Mouse (Mus musculus): Measurements from ENCODE around the gene Jun. TPM values are rescaled to one million over a fixed set of nuclear protein-coding genes. Genes with fewer than 3 reads are reported as not detected.
A peak's percentile ranks its signal among the peaks of the same experiment; 100 is the strongest.

The Jun gene
- polyA plus RNA-seq, 1 experiment from 2014 or later = 74.6 TPM

DNA sequence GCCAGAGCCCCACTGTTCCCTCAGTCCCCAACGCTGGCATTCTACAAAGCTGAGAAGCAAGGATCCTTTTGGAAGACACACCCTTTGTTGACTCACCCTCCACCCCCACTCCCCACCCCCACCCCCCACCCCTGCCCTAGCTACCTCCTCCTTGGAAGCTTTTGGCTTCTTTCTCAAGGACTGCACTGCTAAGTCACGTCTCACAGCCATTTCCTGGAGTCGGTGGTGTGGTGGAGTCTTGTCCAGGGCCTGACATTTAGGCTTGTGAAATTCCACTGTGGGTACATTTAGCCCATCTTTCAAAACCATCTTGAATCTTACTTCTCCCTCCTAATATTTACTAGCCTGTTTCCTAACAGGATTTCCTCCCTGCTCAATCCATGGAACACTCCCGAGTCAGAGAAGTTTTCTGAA lies 42.7 kb upstream of the Jun start:
- 0 out of 2 replicates have a peak overlapping the region, but pooled peaks have one; percentile 29 for H3K27ac ChIP-seq (ENCODE audit: low read length)
- 38% methylated on average over 4 of the region's 4 CpGs for WGBS
- ATAC-seq = 0 out of 2 replicates have a peak, but pooled peaks have one; percentile 21

DNA sequence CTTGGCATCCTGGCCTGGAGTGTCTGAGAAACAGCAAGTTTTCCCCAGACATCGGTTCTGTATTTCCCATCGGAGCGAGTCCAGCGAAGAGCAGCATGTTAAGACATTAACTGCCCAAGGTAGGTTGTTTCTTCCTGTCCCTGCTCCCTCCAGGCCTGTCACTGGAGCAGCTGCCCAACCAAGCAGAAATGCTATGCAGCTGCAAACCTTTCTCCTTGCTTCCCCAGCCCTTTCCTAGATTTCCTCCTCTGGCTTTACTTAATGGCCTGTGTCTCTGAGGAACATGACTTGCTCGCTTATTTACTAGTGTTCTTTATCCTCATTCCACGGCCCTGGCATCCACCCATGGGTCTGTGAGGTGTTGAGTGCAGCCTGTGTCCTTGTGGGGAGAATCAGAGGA lies 41.6 kb upstream of the Jun start:
- H3K36me3 ChIP-seq (ENCODE audit: control insufficient read depth, insufficient read depth, low read length) = no peaks in the 10 kb centered on the region
- no peaks in the 10 kb centered on the region for H3K4me1 ChIP-seq (ENCODE audit: control insufficient read depth, insufficient read depth, low read length)
- no peak overlapping the region for H3K9ac ChIP-seq (ENCODE audit: low read depth, low read length)
- ATAC-seq = no peak
- H3K9me3 ChIP-seq (ENCODE audit: control insufficient read depth, low read length) = no peaks in the 10 kb centered on the region
- H3K4me3 ChIP-seq (ENCODE audit: low read length) = no peak overlapping the region
- no peak overlapping the region for H3K4me2 ChIP-seq (ENCODE audit: low read depth, low read length)
- no peak overlapping the region for H3K27ac ChIP-seq (ENCODE audit: low read length)
- 81% methylated on average over 6 of the region's 6 CpGs for WGBS
- no peaks in the 10 kb centered on the region for H3K27me3 ChIP-seq (replicated peaks; ENCODE audit: control insufficient read depth, insufficient read depth, low read length)

More for the DNA sequence above, 42.7 kb upstream of the Jun start:
- H3K4me2 ChIP-seq (ENCODE audit: low read depth, low read length) = no peak overlapping the region
- H3K4me3 ChIP-seq (ENCODE audit: low read length) = no peak overlapping the region
- no peak overlapping the region for H3K9ac ChIP-seq (ENCODE audit: low read depth, low read length)
- no peaks in the 10 kb centered on the region for H3K9me3 ChIP-seq (ENCODE audit: control insufficient read depth, low read length)
- H3K27me3 ChIP-seq (replicated peaks; ENCODE audit: control insufficient read depth, insufficient read depth, low read length) = no peaks in the 10 kb centered on the region
- no peaks in the 10 kb centered on the region for H3K36me3 ChIP-seq (ENCODE audit: control insufficient read depth, insufficient read depth, low read length)
- H3K4me1 ChIP-seq (ENCODE audit: control insufficient read depth, insufficient read depth, low read length) = no peaks in the 10 kb centered on the region

DNA sequence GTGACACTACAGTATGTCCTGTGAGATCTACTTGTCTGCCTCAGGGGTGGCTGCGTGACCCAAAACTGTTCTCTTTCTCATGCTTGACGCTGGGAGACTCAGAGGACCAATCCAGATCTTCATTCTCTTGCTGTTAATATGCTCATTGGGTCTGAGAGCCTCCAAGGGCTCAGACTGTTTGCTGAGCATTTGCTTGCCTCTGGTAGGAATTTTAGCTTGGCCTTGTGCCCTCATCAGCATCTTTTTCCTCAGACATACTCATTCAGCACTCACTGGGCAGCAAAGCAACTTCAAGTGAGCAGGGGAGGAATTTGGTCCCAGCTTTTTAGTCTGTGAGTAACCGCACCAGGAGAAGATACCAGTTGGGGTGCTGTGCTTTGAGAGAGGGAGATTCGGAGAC lies 40.5 kb upstream of the Jun start:
- H3K9ac ChIP-seq (ENCODE audit: low read depth, low read length) = no peak overlapping the region
- no peak overlapping the region for H3K4me2 ChIP-seq (ENCODE audit: low read depth, low read length)
- no peak overlapping the region for H3K27ac ChIP-seq (ENCODE audit: low read length)
- H3K4me1 ChIP-seq (ENCODE audit: control insufficient read depth, insufficient read depth, low read length) = no peaks in the 10 kb centered on the region
- no peak overlapping the region for H3K4me3 ChIP-seq (ENCODE audit: low read length)
- WGBS = 84% methylated on average over 4 of the region's 4 CpGs
- H3K9me3 ChIP-seq (ENCODE audit: control insufficient read depth, low read length) = no peaks in the 10 kb centered on the region
- no peaks in the 10 kb centered on the region for H3K27me3 ChIP-seq (replicated peaks; ENCODE audit: control insufficient read depth, insufficient read depth, low read length)
- no peak for ATAC-seq
- no peaks in the 10 kb centered on the region for H3K36me3 ChIP-seq (ENCODE audit: control insufficient read depth, insufficient read depth, low read length)

DNA sequence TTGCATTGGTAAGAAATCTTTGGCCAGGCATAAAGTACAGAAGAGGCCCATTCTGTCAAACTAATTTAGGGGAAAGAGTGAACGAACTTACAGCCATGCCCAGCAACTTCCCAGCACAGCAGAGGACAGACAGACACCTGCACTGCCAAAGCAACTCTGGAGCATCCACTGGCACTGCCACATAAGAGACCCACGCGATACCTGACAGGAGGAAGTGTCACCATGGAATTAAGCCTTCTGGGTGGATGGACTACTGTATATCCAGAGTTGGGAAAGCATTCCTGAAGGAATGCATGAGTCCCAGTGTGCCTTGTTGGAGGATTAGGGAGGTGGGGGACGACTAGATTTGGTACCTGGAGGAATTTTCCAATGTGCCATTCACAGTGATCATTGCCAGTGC lies 39.5 kb upstream of the Jun start:
- 84% methylated on average over 4 of the region's 4 CpGs for WGBS
- Histone ChIP-seq H3K27me3 (replicated peaks; ENCODE audit: control insufficient read depth, insufficient read depth, low read length) (no peaks in the 10 kb centered on the region), H3K4me2 (ENCODE audit: low read depth, low read length) (no peak overlapping the region), H3K36me3 (ENCODE audit: control insufficient read depth, insufficient read depth, low read length) (no peaks in the 10 kb centered on the region), H3K9ac (ENCODE audit: low read depth, low read length) (no peak overlapping the region), H3K4me1 (ENCODE audit: control insufficient read depth, insufficient read depth, low read length) (no peaks in the 10 kb centered on the region), H3K9me3 (ENCODE audit: control insufficient read depth, low read length) (no peaks in the 10 kb centered on the region), H3K4me3 (ENCODE audit: low read length) (no peak overlapping the region), H3K27ac (ENCODE audit: low read length) (no peak overlapping the region)
- no peak for ATAC-seq

DNA sequence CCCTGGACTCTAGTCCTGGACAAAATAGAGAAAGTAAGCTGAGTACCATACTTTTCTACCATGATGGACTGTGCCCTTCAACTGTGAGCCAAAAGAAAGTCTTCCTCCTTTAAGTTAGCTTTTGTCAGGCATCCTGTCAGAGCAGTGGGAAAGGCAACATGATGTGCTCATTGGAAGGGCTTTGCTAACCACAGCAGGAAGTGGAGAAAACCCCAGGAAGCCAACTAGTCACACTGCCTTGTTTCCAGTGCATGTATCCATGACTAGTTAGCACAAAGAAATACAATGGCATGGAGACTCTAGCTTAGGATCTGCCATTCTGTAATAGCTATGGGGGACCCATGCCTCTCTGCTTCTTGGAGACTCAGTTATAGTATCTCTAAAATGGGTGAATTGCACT lies 37.9 kb upstream of the Jun start:
- Histone ChIP-seq H3K4me1 (ENCODE audit: control insufficient read depth, insufficient read depth, low read length) (no peaks in the 10 kb centered on the region), H3K9ac (ENCODE audit: low read depth, low read length) (no peak overlapping the region)

DNA sequence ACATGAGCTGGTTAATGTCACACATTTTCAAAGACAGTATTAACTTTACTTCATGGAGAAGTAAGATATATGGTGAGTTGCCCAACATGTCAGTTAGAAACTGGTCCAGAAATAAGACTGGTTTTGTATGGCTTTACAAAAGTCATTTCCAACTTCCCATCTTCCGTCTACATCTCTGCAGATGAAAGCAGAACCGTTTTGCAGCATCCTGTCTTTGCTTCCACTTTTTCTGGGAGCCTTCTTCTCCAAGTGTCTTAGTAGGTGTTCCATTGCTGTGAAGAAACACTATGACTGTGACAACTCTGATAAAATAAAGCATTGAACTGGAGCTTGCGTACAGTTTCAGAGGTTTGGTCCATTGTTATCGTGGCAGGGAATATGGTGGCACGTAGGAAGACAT lies 37.0 kb upstream of the Jun start:
- no peak overlapping the region for H3K4me3 ChIP-seq (ENCODE audit: low read length)
- H3K27ac ChIP-seq (ENCODE audit: low read length) = no peak overlapping the region
- no peaks in the 10 kb centered on the region for H3K36me3 ChIP-seq (ENCODE audit: control insufficient read depth, insufficient read depth, low read length)
- 96% methylated on average over 5 of the region's 5 CpGs for WGBS
- H3K27me3 ChIP-seq (replicated peaks; ENCODE audit: control insufficient read depth, insufficient read depth, low read length) = no peaks in the 10 kb centered on the region
- no peak overlapping the region for H3K9ac ChIP-seq (ENCODE audit: low read depth, low read length)
- ATAC-seq = no peak
- H3K4me2 ChIP-seq (ENCODE audit: low read depth, low read length) = no peak overlapping the region
- no peaks in the 10 kb centered on the region for H3K9me3 ChIP-seq (ENCODE audit: control insufficient read depth, low read length)
- H3K4me1 ChIP-seq (ENCODE audit: control insufficient read depth, insufficient read depth, low read length) = no peaks in the 10 kb centered on the region

More for the DNA sequence above, 37.9 kb upstream of the Jun start:
- Histone ChIP-seq H3K4me2 (ENCODE audit: low read depth, low read length) (no peak overlapping the region), H3K27me3 (replicated peaks; ENCODE audit: control insufficient read depth, insufficient read depth, low read length) (no peaks in the 10 kb centered on the region), H3K36me3 (ENCODE audit: control insufficient read depth, insufficient read depth, low read length) (no peaks in the 10 kb centered on the region), H3K27ac (ENCODE audit: low read length) (no peak overlapping the region), H3K9me3 (ENCODE audit: control insufficient read depth, low read length) (no peaks in the 10 kb centered on the region), H3K4me3 (ENCODE audit: low read length) (no peak overlapping the region)
- ATAC-seq = no peak

DNA sequence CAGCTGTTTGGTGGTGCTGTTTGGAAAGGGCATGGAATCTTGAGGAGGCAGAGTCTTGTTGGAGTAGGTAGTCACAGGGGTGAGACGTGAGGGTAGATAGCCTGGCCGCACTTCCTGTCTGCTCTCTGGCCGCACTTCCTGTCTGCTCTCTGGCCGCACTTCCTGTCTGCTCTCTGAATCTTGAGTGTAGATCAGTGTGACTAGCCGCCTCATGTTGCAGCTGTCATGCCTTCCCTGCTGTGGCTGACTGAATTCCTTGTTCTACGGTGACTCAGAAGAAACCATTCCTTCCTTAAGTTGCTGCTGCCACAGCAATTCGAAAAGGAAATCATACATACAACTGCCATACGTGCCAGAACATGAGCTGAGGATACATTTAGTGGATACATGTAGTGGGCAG lies 31.9 kb upstream of the Jun start:
- ATAC-seq = no peak
- H3K9me3 ChIP-seq (ENCODE audit: control insufficient read depth, low read length) = no peaks in the 10 kb centered on the region
- WGBS = 81% methylated on average over 8 of the region's 8 CpGs

DNA sequence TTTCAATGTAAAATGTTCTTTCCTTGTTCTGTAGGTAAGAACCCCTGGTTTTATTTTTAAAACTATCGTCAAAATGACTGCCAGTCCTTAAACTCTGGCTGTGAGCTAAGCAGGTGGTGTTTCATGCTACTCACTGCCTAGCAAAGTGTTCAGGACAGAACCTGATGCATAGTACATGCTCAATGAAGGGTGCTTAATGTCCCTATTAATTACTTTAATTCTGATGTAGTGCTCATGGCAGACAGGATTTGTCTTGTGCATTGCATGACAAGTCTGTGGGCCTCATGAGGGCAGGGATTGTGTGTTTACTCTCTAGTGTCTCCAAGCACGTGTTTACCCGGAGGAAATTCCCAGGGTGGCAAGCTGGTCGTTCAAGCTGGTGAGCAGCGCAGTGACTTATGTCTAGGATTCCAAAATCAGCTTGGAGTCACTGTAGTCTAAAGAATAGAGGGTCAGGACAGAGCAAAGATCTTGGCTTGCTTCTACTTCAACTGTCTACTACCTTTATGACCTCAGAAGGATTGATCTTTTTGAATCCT lies 31.2 kb upstream of the Jun start:
- Histone ChIP-seq H3K36me3 (ENCODE audit: control insufficient read depth, insufficient read depth, low read length) (no peaks in the 10 kb centered on the region), H3K4me2 (ENCODE audit: low read depth, low read length) (no peak overlapping the region), H3K27ac (ENCODE audit: low read length) (0 out of 2 replicates have a peak overlapping the region, but pooled peaks have one; percentile 61), H3K27me3 (replicated peaks; ENCODE audit: control insufficient read depth, insufficient read depth, low read length) (no peaks in the 10 kb centered on the region), H3K4me1 (ENCODE audit: control insufficient read depth, insufficient read depth, low read length) (peaks cover 15% of the 10 kb centered on the region), H3K9ac (ENCODE audit: low read depth, low read length) (no peak overlapping the region), H3K9me3 (ENCODE audit: control insufficient read depth, low read length) (no peaks in the 10 kb centered on the region), H3K4me3 (ENCODE audit: low read length) (no peak overlapping the region)
- 73% methylated on average over 5 of the region's 5 CpGs for WGBS
- no peak for ATAC-seq

More for the DNA sequence above, 31.9 kb upstream of the Jun start:
- no peak overlapping the region for H3K4me2 ChIP-seq (ENCODE audit: low read depth, low read length)
- no peak overlapping the region for H3K27ac ChIP-seq (ENCODE audit: low read length)
- H3K36me3 ChIP-seq (ENCODE audit: control insufficient read depth, insufficient read depth, low read length) = no peaks in the 10 kb centered on the region
- no peaks in the 10 kb centered on the region for H3K27me3 ChIP-seq (replicated peaks; ENCODE audit: control insufficient read depth, insufficient read depth, low read length)
- no peak overlapping the region for H3K4me3 ChIP-seq (ENCODE audit: low read length)
- H3K9ac ChIP-seq (ENCODE audit: low read depth, low read length) = no peak overlapping the region
- H3K4me1 ChIP-seq (ENCODE audit: control insufficient read depth, insufficient read depth, low read length) = peaks cover 15% of the 10 kb centered on the region

DNA sequence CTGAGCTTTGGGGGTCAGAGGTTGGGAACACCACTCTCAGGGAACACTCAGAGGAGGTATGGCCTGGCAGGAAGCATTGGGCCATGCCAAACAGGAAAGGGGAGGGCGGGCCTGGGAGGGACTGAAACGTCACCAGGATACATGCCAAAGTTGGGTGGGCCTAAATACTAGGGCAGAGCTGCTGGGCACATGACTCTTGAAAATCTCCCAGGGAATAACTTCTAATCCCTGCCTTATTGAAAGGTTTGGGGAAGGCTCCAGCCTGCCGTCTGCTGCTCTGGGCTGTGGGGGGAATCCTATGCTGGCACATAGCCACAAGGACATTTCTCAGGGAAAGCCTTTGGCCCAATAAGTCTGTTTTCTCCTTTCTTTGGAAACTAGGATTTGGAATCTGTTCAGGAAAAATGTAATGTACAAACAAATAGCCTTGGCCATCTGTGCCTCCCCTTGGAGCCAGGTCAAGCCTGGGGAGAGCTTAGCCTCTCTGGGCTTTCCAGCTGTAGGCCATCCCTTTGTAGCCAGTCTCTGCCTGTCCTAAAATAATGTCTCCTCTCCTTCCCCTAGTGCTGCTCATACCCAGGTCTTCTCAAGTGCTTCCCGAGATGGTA lies 30.6 kb upstream of the Jun start:
- H3K36me3 ChIP-seq (ENCODE audit: control insufficient read depth, insufficient read depth, low read length) = no peaks in the 10 kb centered on the region
- H3K27ac ChIP-seq (ENCODE audit: low read length) = peak overlapping the region; percentile 63; the same call in 1 of the 2 replicates
- no peak overlapping the region for H3K4me3 ChIP-seq (ENCODE audit: low read length)
- peak; percentile 69 for ATAC-seq
- no peaks in the 10 kb centered on the region for H3K27me3 ChIP-seq (replicated peaks; ENCODE audit: control insufficient read depth, insufficient read depth, low read length)
- H3K9ac ChIP-seq (ENCODE audit: low read depth, low read length) = no peak overlapping the region
- H3K4me1 ChIP-seq (ENCODE audit: control insufficient read depth, insufficient read depth, low read length) = peaks cover 15% of the 10 kb centered on the region
- H3K9me3 ChIP-seq (ENCODE audit: control insufficient read depth, low read length) = no peaks in the 10 kb centered on the region
- no peak overlapping the region for H3K4me2 ChIP-seq (ENCODE audit: low read depth, low read length)
- 45% methylated on average over 4 of the region's 4 CpGs for WGBS

DNA sequence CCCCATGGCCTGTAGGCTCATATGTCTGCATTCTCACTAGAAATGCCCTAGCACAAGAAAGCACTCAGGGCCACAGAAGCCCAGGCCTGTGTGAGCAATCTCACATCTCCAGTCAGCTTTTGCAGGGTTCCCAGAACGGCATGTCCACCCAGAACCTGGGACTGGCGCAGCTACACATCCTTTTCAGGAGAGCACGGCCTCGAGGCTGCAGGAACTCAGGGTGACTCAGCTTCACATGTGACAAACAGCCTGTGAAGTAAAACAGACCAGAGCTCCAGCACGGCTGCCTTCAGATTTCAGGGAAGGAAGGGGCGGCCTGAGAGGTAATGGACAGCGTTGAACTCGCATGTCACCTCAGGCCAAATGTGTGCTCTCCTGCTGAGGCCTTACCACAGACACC lies 29.6 kb upstream of the Jun start:
- Histone ChIP-seq H3K4me2 (ENCODE audit: low read depth, low read length) (no peak overlapping the region), H3K4me1 (ENCODE audit: control insufficient read depth, insufficient read depth, low read length) (peaks cover 15% of the 10 kb centered on the region), H3K36me3 (ENCODE audit: control insufficient read depth, insufficient read depth, low read length) (no peaks in the 10 kb centered on the region), H3K27ac (ENCODE audit: low read length) (peak overlapping the region; percentile 4; the same call in 1 of the 2 replicates), H3K9me3 (ENCODE audit: control insufficient read depth, low read length) (no peaks in the 10 kb centered on the region), H3K4me3 (ENCODE audit: low read length) (no peak overlapping the region), H3K9ac (ENCODE audit: low read depth, low read length) (no peak overlapping the region), H3K27me3 (replicated peaks; ENCODE audit: control insufficient read depth, insufficient read depth, low read length) (no peaks in the 10 kb centered on the region)
- peak; percentile 55; the same call in 1 of the 2 replicates for ATAC-seq
- 48% methylated on average over 8 of the region's 8 CpGs for WGBS

Data from intestine, embryonic 16.5 days (tissue).